In the genomic region with DNA sequence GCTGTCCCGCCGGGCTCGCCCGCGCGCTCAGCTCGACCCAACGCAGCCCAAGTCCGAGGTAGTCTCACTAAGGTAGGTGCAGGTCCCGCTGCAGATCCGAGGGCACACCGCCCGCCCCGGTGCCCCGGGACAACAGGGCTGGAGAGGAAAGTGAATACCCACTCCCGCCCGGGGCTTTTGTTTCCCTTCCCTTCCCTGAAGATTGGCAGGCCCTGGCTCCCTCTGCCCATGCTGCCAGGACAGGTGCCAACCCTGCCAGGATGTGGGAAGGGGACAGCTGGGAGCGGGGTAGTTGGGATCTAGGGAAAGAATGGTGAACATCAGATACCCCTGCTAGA, we compare ENCODE assay signal across 8 mouse cellular contexts. TPM values are rescaled to one million over a fixed set of nuclear protein-coding genes. Genes with fewer than 3 reads are reported as not detected.
A peak's percentile ranks its signal among the peaks of the same experiment; 100 is the strongest.
DNase-seq lines count a peak whose midpoint lies in the region; ATAC-seq and TF ChIP-seq lines count a peak whose summit lies in the region.

No protein-coding gene starts in this region.

- 4% methylated on average over 18 of the region's 18 CpGs for WGBS in heart, embryonic 10.5 days
- WGBS in thymus, adult 2 months = 4% methylated on average over 18 of the region's 18 CpGs
- 3% methylated on average over 18 of the region's 18 CpGs for WGBS in liver, embryonic 15.5 days (ENCODE audit: insufficient replicate concordance)

- no peak for TF ChIP-seq POLR2A in thymus, adult 2 months (IDR thresholded peaks at IDR 0.05; ENCODE audit: control insufficient read depth, extremely low read depth, insufficient read depth, low read length, poor library complexity)

- H3K4me3 ChIP-seq in heart, embryonic 10.5 days = peak overlapping the region; percentile 70
- peak overlapping the region; percentile 57 for H3K4me3 ChIP-seq in thymus, adult 2 months (ENCODE audit: control insufficient read depth, insufficient read depth, low read length)
- peak overlapping the region; percentile 47 for H3K4me3 ChIP-seq in liver, embryonic 15.5 days (replicated peaks)

- ATAC-seq in liver, embryonic 15.5 days (ENCODE audit: insufficient read depth) = no peak
- no peak for ATAC-seq in cerebellum, adult (ENCODE audit: insufficient number of reproducible peaks, low FRiP score, low TSS enrichment)

- no peak for DNase-seq in heart, embryonic 10.5 days (ENCODE audit: low spot score)
- DNase-seq in heart, postnatal 4 days = no peak
- DNase-seq in thymus, adult 2 months = no peak
- DNase-seq in thymus, postnatal 14 days = no peak
- DNase-seq in ovary, adult 18-20 months (ENCODE audit: low spot score) = no peak
- no peak for DNase-seq in thymus, postnatal 25 days

- peak overlapping the region; percentile 66 for H3K27ac ChIP-seq in heart, embryonic 10.5 days
- no peak overlapping the region for H3K27ac ChIP-seq in thymus, adult 2 months (ENCODE audit: control insufficient read depth, insufficient read depth, low read length)
- no peak overlapping the region for H3K27ac ChIP-seq in liver, embryonic 15.5 days (replicated peaks)

- H3K36me3 ChIP-seq in heart, embryonic 10.5 days = no peaks in the 10 kb centered on the region
- H3K36me3 ChIP-seq in thymus, adult 2 months (ENCODE audit: control insufficient read depth, insufficient read depth, low read length) = no peaks in the 10 kb centered on the region
- H3K36me3 ChIP-seq in liver, embryonic 15.5 days (replicated peaks) = no peaks in the 10 kb centered on the region

- H3K9me3 ChIP-seq in heart, embryonic 10.5 days = no peaks in the 10 kb centered on the region
- no peaks in the 10 kb centered on the region for H3K9me3 ChIP-seq in liver, embryonic 15.5 days (replicated peaks)

- no peak overlapping the region for H3K9ac ChIP-seq in liver, embryonic 15.5 days

- no peak for TF ChIP-seq CTCF in thymus, adult 2 months (IDR thresholded peaks at IDR 0.05; ENCODE audit: borderline replicate concordance, control insufficient read depth, extremely low read depth, insufficient read depth, low read length, poor library complexity)

- peaks cover 71% of the 10 kb centered on the region for H3K27me3 ChIP-seq in heart, embryonic 10.5 days (ENCODE audit: insufficient read depth, poor library complexity, severe bottlenecking)
- no peaks in the 10 kb centered on the region for H3K27me3 ChIP-seq in thymus, adult 2 months (ENCODE audit: control insufficient read depth, insufficient read depth, low read length)
- H3K27me3 ChIP-seq in liver, embryonic 15.5 days = peaks cover 71% of the 10 kb centered on the region

- peaks cover 23% of the 10 kb centered on the region for H3K4me1 ChIP-seq in heart, embryonic 10.5 days
- peaks cover 14% of the 10 kb centered on the region for H3K4me1 ChIP-seq in thymus, adult 2 months (replicated peaks; ENCODE audit: control insufficient read depth, insufficient read depth, low read length)
- H3K4me1 ChIP-seq in liver, embryonic 15.5 days (replicated peaks) = peaks cover 14% of the 10 kb centered on the region

- peak overlapping the region; percentile 65 for H3K4me2 ChIP-seq in liver, embryonic 15.5 days

RNA-seq across cellular contexts. Expression of a gene that starts 0.5 kb away (rescaled TPM):
- 0.67 and 1.1 TPM in 2 replicates for polyA plus RNA-seq in heart, embryonic 10.5 days (2016; fragmentation: Nextera tagmentation; extraction: Ambion mirVana)
- 1 to 10 TPM; 5.0 to 5.4 TPM for total RNA-seq in heart, postnatal 4 days (2021)
- polyA plus RNA-seq in thymus, adult 2 months (2012; rRNA removed) = 19.8 and 20.8 TPM in 2 replicates
- 0.18 and 0.31 TPM in 2 replicates for polyA plus RNA-seq in liver, embryonic 15.5 days (2015; fragmentation: Nextera tagmentation; extraction: Ambion mirVana)

RNA-seq across cellular contexts. Expression of a gene that starts 37.5 kb away (rescaled TPM):
- polyA plus RNA-seq in heart, embryonic 10.5 days (2016; fragmentation: Nextera tagmentation; extraction: Ambion mirVana) = 202 and 273 TPM in 2 replicates
- 10 to 100 TPM; 52.9 to 54.3 TPM for total RNA-seq in heart, postnatal 4 days (2021)
- polyA plus RNA-seq in thymus, adult 2 months (2012; rRNA removed) = 110 and 133 TPM in 2 replicates
- polyA plus RNA-seq in liver, embryonic 15.5 days (2015; fragmentation: Nextera tagmentation; extraction: Ambion mirVana) = 168 and 190 TPM in 2 replicates

RNA-seq across cellular contexts. Expression of a gene that starts 41.8 kb away (rescaled TPM):
- polyA plus RNA-seq in heart, embryonic 10.5 days (2016; fragmentation: Nextera tagmentation; extraction: Ambion mirVana) = 20.4 and 22.3 TPM in 2 replicates
- 1 to 10 TPM; 8.0 to 10.0 TPM for total RNA-seq in heart, postnatal 4 days (2021)
- polyA plus RNA-seq in thymus, adult 2 months (2012; rRNA removed) = 32.4 and 34.3 TPM in 2 replicates
- 8.1 and 10.9 TPM in 2 replicates for polyA plus RNA-seq in liver, embryonic 15.5 days (2015; fragmentation: Nextera tagmentation; extraction: Ambion mirVana)

RNA-seq across cellular contexts. Expression of a gene that starts 42.0 kb away (rescaled TPM):
- 29.4 and 35.8 TPM in 2 replicates for polyA plus RNA-seq in heart, embryonic 10.5 days (2016; fragmentation: Nextera tagmentation; extraction: Ambion mirVana)
- total RNA-seq in heart, postnatal 4 days (2021) = 10 to 100 TPM; 25.7 to 29.0 TPM
- 43.4 and 44.8 TPM in 2 replicates for polyA plus RNA-seq in thymus, adult 2 months (2012; rRNA removed)
- 13.0 and 15.0 TPM in 2 replicates for polyA plus RNA-seq in liver, embryonic 15.5 days (2015; fragmentation: Nextera tagmentation; extraction: Ambion mirVana)

RNA-seq across cellular contexts. Expression of a gene that starts 52.7 kb away (rescaled TPM):
- polyA plus RNA-seq in heart, embryonic 10.5 days (2016; fragmentation: Nextera tagmentation; extraction: Ambion mirVana) = 684 and 1,078 TPM in 2 replicates
- total RNA-seq in heart, postnatal 4 days (2021) = 100 to 1,000 TPM; 466 to 502 TPM
- polyA plus RNA-seq in thymus, adult 2 months (2012; rRNA removed) = 484 and 567 TPM in 2 replicates
- polyA plus RNA-seq in liver, embryonic 15.5 days (2015; fragmentation: Nextera tagmentation; extraction: Ambion mirVana) = 540 and 595 TPM in 2 replicates

Comparison
In these comparisons a context has a peak if more than half of its experiments do, and no peak if none do; other contexts are left out.
1. RNA of a gene that starts 0.5 kb away (polyA plus RNA-seq): 19.8 to 20.8 TPM in thymus, adult 2 months; 0.67 to 1.1 TPM in heart, embryonic 10.5 days and 0.18 to 0.31 TPM in liver, embryonic 15.5 days; every median in the first group is over 10 times any median in the second.
2. Peak in every context shown above with its lines, with median percentiles within 50 percentile points of each other: H3K4me3 ChIP-seq.